In the genomic region with DNA sequence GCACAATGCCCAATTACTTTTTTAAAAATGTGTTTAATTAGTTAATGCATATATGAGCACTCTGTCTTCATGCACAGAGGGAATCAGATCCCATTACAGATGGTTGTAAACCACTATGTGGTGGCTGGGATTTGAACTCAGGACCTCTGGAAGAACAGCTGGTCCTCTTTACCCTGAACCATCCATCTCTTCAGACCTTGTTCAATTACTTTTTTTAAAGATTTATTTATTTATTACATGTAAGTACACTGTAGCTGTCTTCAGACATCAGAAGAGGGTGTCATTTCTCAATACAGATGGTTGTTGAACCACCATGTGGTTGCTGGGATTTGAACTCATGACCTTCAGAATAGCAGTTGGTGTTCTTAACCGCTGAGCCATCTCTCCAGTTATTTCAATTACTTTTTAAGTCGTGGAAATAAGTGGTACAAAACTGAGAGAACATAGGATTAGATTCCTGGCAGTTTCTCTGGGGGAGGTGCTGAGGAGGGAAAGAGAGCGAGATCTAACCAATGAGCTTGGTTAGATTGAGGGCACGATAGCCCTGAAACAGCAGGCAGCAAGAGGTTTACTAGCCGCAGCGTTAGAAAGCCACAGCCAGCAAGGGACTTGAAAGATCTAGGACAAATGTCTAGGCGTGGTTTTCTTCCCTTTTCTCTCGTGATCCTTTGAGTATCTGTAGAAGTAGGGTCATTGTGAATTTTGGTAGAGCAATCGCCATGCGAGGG, we compare ENCODE assay signal across 8 mouse cellular contexts. TPM values are rescaled to one million over a fixed set of nuclear protein-coding genes. Genes with fewer than 3 reads are reported as not detected.
DNase-seq lines count a peak whose midpoint lies in the region; ATAC-seq and TF ChIP-seq lines count a peak whose summit lies in the region.

No protein-coding gene starts in this region.

- peak overlapping the region; percentile 47 for H3K9ac ChIP-seq in heart, adult 2 months (ENCODE audit: low read depth, low read length)
- peak overlapping the region; percentile 24; the same call in 1 of the 2 replicates for H3K9ac ChIP-seq in embryonic facial prominence, embryonic 15.5 days
- peak overlapping the region; percentile 40 for H3K9ac ChIP-seq in limb, embryonic 12.5 days (replicated peaks)

- no peaks in the 10 kb centered on the region for H3K9me3 ChIP-seq in embryonic facial prominence, embryonic 15.5 days (replicated peaks)
- no peaks in the 10 kb centered on the region for H3K9me3 ChIP-seq in limb, embryonic 12.5 days

- no peak for DNase-seq in heart, adult 2 months
- no peak for DNase-seq in heart, postnatal 14 days
- DNase-seq in 3T3-L1 (ENCODE audit: low read depth, low spot score): peak; percentile 75
- no peak for DNase-seq in ovary, adult 18-20 months (ENCODE audit: low spot score)

- 0 out of 2 replicates have a peak, but pooled peaks cover 4% of the 10 kb centered on the region for H3K79me2 ChIP-seq in heart, adult 2 months (replicated peaks; ENCODE audit: control insufficient read depth, insufficient read depth, low read length)

- no peak for ATAC-seq in embryonic facial prominence, embryonic 15.5 days (ENCODE audit: insufficient number of reproducible peaks, low FRiP score, low TSS enrichment, low read depth)
- ATAC-seq in limb, embryonic 12.5 days (ENCODE audit: insufficient number of reproducible peaks, insufficient read depth, low FRiP score, low TSS enrichment, low read depth): no peak
- no peak; the same call in 1 of the 2 replicates for ATAC-seq in monocyte, adult 5-6 weeks (replicated peaks; ENCODE audit: insufficient number of reproducible peaks, low FRiP score, low TSS enrichment, poor library complexity, severe bottlenecking)

- no peaks in the 10 kb centered on the region for H3K27me3 ChIP-seq in heart, adult 2 months (ENCODE audit: control insufficient read depth, insufficient read depth, low read length)
- H3K27me3 ChIP-seq in embryonic facial prominence, embryonic 15.5 days: no peaks in the 10 kb centered on the region
- no peaks in the 10 kb centered on the region for H3K27me3 ChIP-seq in limb, embryonic 12.5 days

- WGBS in heart, adult 2 months: 13% methylated on average over 10 of the region's 10 CpGs
- WGBS in embryonic facial prominence, embryonic 15.5 days: 8% methylated on average over 10 of the region's 10 CpGs
- 10% methylated on average over 10 of the region's 10 CpGs for WGBS in limb, embryonic 12.5 days
- 8% methylated on average over 10 of the region's 10 CpGs for WGBS in olfactory bulb, adult 2 months

- H3K4me3 ChIP-seq in heart, adult 2 months: peak overlapping the region; percentile 43
- peak overlapping the region; percentile 77 for H3K4me3 ChIP-seq in embryonic facial prominence, embryonic 15.5 days (replicated peaks)
- peak overlapping the region; percentile 68 for H3K4me3 ChIP-seq in limb, embryonic 12.5 days (replicated peaks)
- H3K4me3 ChIP-seq in olfactory bulb, adult 2 months (ENCODE audit: insufficient read depth, low read depth, low read length): peak overlapping the region; percentile 80

- no peak for TF ChIP-seq EP300 in heart, adult 2 months (IDR thresholded peaks at IDR 0.05; ENCODE audit: insufficient read depth, low read depth, low read length)

- H3K36me3 ChIP-seq in heart, adult 2 months (ENCODE audit: control insufficient read depth, insufficient read depth, low read length): no peaks in the 10 kb centered on the region; the same call in 1 of the 2 replicates
- peaks cover 7% of the 10 kb centered on the region; the same call in 1 of the 2 replicates for H3K36me3 ChIP-seq in embryonic facial prominence, embryonic 15.5 days
- peaks cover 17% of the 10 kb centered on the region for H3K36me3 ChIP-seq in limb, embryonic 12.5 days

- TF ChIP-seq CTCF in heart, adult 2 months (IDR thresholded peaks at IDR 0.05): no peak
- no peak for TF ChIP-seq CTCF in olfactory bulb, adult 2 months (IDR thresholded peaks at IDR 0.05; ENCODE audit: insufficient read depth, low read depth, low read length)

- intact Hi-C loops in heart, adult 2 months (cut with DNase I): loop anchor here (10.0 kb wide), 1 partner anchor 658 kb away; the partner anchor contains the start of gene Szrd1
- intact Hi-C loops in heart, postnatal 14 days (cut with DNase I): no loop called here

- peak overlapping the region; percentile 92 for H3K27ac ChIP-seq in heart, adult 2 months
- H3K27ac ChIP-seq in embryonic facial prominence, embryonic 15.5 days (replicated peaks): peak overlapping the region; percentile 95
- peak overlapping the region; percentile 93 for H3K27ac ChIP-seq in limb, embryonic 12.5 days
- H3K27ac ChIP-seq in olfactory bulb, adult 2 months (ENCODE audit: insufficient read depth, low read depth, low read length): peak overlapping the region; percentile 59

- H3K4me1 ChIP-seq in heart, adult 2 months (ENCODE audit: control insufficient read depth, insufficient read depth, low read length): peaks cover 6% of the 10 kb centered on the region
- peaks cover 32% of the 10 kb centered on the region for H3K4me1 ChIP-seq in embryonic facial prominence, embryonic 15.5 days
- H3K4me1 ChIP-seq in limb, embryonic 12.5 days (replicated peaks): peaks cover 13% of the 10 kb centered on the region
- peaks cover 19% of the 10 kb centered on the region for H3K4me1 ChIP-seq in olfactory bulb, adult 2 months (ENCODE audit: control insufficient read depth, insufficient read depth, low read length)

- no peak for TF ChIP-seq POLR2A in heart, adult 2 months (IDR thresholded peaks at IDR 0.05; ENCODE audit: insufficient read depth, low read depth, low read length)
- TF ChIP-seq POLR2A in olfactory bulb, adult 2 months (IDR thresholded peaks at IDR 0.05; ENCODE audit: insufficient read depth, low read depth, low read length): no peak

- peak overlapping the region; percentile 47 for H3K4me2 ChIP-seq in embryonic facial prominence, embryonic 15.5 days (replicated peaks)
- peak overlapping the region; percentile 57 for H3K4me2 ChIP-seq in limb, embryonic 12.5 days

RNA-seq across cellular contexts. Expression of gene Casp9, which starts 0.7 kb away (rescaled TPM):
- 1 to 10 TPM; 7.5 to 8.1 TPM for total RNA-seq in heart, adult 2 months (2021)
- polyA plus RNA-seq in heart, adult 2 months (2012; rRNA removed): 10.0 and 15.5 TPM in 2 replicates
- 1 to 10 TPM; 7.7 to 9.5 TPM for total RNA-seq in heart, postnatal 14 days (2021)
- 14.4 and 16.9 TPM in 2 replicates for polyA plus RNA-seq in embryonic facial prominence, embryonic 15.5 days (2015; fragmentation: Nextera tagmentation; extraction: Ambion mirVana)
- polyA plus RNA-seq in limb, embryonic 12.5 days (2016; fragmentation: Nextera tagmentation; extraction: Ambion mirVana): 18.7 and 22.6 TPM in 2 replicates
- polyA plus RNA-seq in olfactory bulb, adult 2 months (2012; ENCODE audit: insufficient read depth, insufficient read length, low replicate concordance, missing spikeins): not detected in 2 replicates
- 23.4 to 41.6 TPM (median 39.5 TPM) in 3 replicates for total RNA-seq in monocyte, adult 5-6 weeks (2017)

RNA-seq across cellular contexts. Expression of gene Dnajc16, which starts 2.0 kb away (rescaled TPM):
- 10 to 100 TPM; 20.4 to 24.9 TPM for total RNA-seq in heart, adult 2 months (2021)
- 12.5 and 20.9 TPM in 2 replicates for polyA plus RNA-seq in heart, adult 2 months (2012; rRNA removed)
- 10 to 100 TPM; 18.4 to 18.5 TPM for total RNA-seq in heart, postnatal 14 days (2021)
- 4.8 and 5.0 TPM in 2 replicates for polyA plus RNA-seq in embryonic facial prominence, embryonic 15.5 days (2015; fragmentation: Nextera tagmentation; extraction: Ambion mirVana)
- polyA plus RNA-seq in limb, embryonic 12.5 days (2016; fragmentation: Nextera tagmentation; extraction: Ambion mirVana): 3.4 and 4.0 TPM in 2 replicates
- polyA plus RNA-seq in olfactory bulb, adult 2 months (2012; ENCODE audit: insufficient read depth, insufficient read length, low replicate concordance, missing spikeins): not detected in 2 replicates
- 5.1 to 7.6 TPM (median 6.4 TPM) in 3 replicates for total RNA-seq in monocyte, adult 5-6 weeks (2017)

RNA-seq across cellular contexts. Expression of gene Cela2a, which starts 33.2 kb away (rescaled TPM):
- not detected for total RNA-seq in heart, adult 2 months (2021)
- 0.26 and 0.62 TPM in 2 replicates for polyA plus RNA-seq in heart, adult 2 months (2012; rRNA removed)
- total RNA-seq in heart, postnatal 14 days (2021): not detected
- polyA plus RNA-seq in embryonic facial prominence, embryonic 15.5 days (2015; fragmentation: Nextera tagmentation; extraction: Ambion mirVana): not detected in 2 replicates
- not detected in 2 replicates for polyA plus RNA-seq in limb, embryonic 12.5 days (2016; fragmentation: Nextera tagmentation; extraction: Ambion mirVana)
- polyA plus RNA-seq in olfactory bulb, adult 2 months (2012; ENCODE audit: insufficient read depth, insufficient read length, low replicate concordance, missing spikeins): not detected in 2 replicates
- total RNA-seq in monocyte, adult 5-6 weeks (2017): not detected in 3 replicates

RNA-seq across cellular contexts. Expression of gene Agmat, which starts 46.2 kb away (rescaled TPM):
- total RNA-seq in heart, adult 2 months (2021): under 1 TPM; 0.23 to 0.32 TPM
- polyA plus RNA-seq in heart, adult 2 months (2012; rRNA removed): 0.57 and 1.1 TPM in 2 replicates
- under 1 TPM; 0.72 to 0.98 TPM for total RNA-seq in heart, postnatal 14 days (2021)
- 0.32 and 0.33 TPM in 2 replicates for polyA plus RNA-seq in embryonic facial prominence, embryonic 15.5 days (2015; fragmentation: Nextera tagmentation; extraction: Ambion mirVana)
- polyA plus RNA-seq in limb, embryonic 12.5 days (2016; fragmentation: Nextera tagmentation; extraction: Ambion mirVana): not detected in 2 replicates
- polyA plus RNA-seq in olfactory bulb, adult 2 months (2012; ENCODE audit: insufficient read depth, insufficient read length, low replicate concordance, missing spikeins): not detected in 2 replicates
- total RNA-seq in monocyte, adult 5-6 weeks (2017): not detected in 3 replicates

RNA-seq across cellular contexts. Expression of gene Ctrc, which starts 53.4 kb away (rescaled TPM):
- not detected for total RNA-seq in heart, adult 2 months (2021)
- polyA plus RNA-seq in heart, adult 2 months (2012; rRNA removed): not detected in 2 replicates
- not detected for total RNA-seq in heart, postnatal 14 days (2021)
- not detected in 2 replicates for polyA plus RNA-seq in embryonic facial prominence, embryonic 15.5 days (2015; fragmentation: Nextera tagmentation; extraction: Ambion mirVana)
- not detected in 2 replicates for polyA plus RNA-seq in limb, embryonic 12.5 days (2016; fragmentation: Nextera tagmentation; extraction: Ambion mirVana)
- polyA plus RNA-seq in olfactory bulb, adult 2 months (2012; ENCODE audit: insufficient read depth, insufficient read length, low replicate concordance, missing spikeins): not detected in 2 replicates
- not detected in 3 replicates for total RNA-seq in monocyte, adult 5-6 weeks (2017)

Comparison
In these comparisons a context has a peak if more than half of its experiments do, and no peak if none do; other contexts are left out.
1. RNA of gene Casp9, which starts 0.7 kb away (polyA plus RNA-seq): 18.7 to 22.6 TPM in limb, embryonic 12.5 days, 14.4 to 16.9 TPM in embryonic facial prominence, embryonic 15.5 days and 10.0 to 15.5 TPM in heart, adult 2 months; not detected in olfactory bulb, adult 2 months; every median in the first group is over 10 times any median in the second.
2. Peak in every context shown above with its lines, with median percentiles within 50 percentile points of each other: H3K27ac ChIP-seq, H3K4me3 ChIP-seq and H3K9ac ChIP-seq.